Mouse (Mus musculus): ENCODE results near the gene Cdh8.
"Not testable (repeated sequence)": the region's sequence is repeated elsewhere in the genome, so short reads cannot be mapped to it uniquely, and the experiment has no call there.

The Cdh8 gene

GRCm38 (mm10) chr8:99280375-99280774 is 135.9 kb downstream of the Cdh8 start:
- DNase-seq = no peak

GRCm38 (mm10) chr8:99267133-99267532 is 149.1 kb downstream of the Cdh8 start:
- DNase-seq = no peak

GRCm38 (mm10) chr8:99234372-99234771 is 181.9 kb downstream of the Cdh8 start:
- DNase-seq = no peak

GRCm38 (mm10) chr8:99223697-99224096 is 192.6 kb downstream of the Cdh8 start:
- DNase-seq = no peak

GRCm38 (mm10) chr8:99205194-99205593 is 211.1 kb downstream of the Cdh8 start:
- no peak for DNase-seq

GRCm38 (mm10) chr8:99190643-99191042 is 225.6 kb downstream of the Cdh8 start:
- no peak for DNase-seq

- DNase-seq = no peak
These were observed 229.4 kb downstream of the Cdh8 start for GRCm38 (mm10) chr8:99186879-99187278.

GRCm38 (mm10) chr8:99184186-99184585 is 232.1 kb downstream of the Cdh8 start:
- DNase-seq = no peak

- DNase-seq = no peak
These were observed 249.3 kb downstream of the Cdh8 start for GRCm38 (mm10) chr8:99166966-99167365.

- DNase-seq = no peak
These were observed 254.6 kb downstream of the Cdh8 start for GRCm38 (mm10) chr8:99161633-99162032.

- peak; percentile 42 to 48 for DNase-seq
These were observed 270.8 kb downstream of the Cdh8 start for GRCm38 (mm10) chr8:99145436-99145835.

- not testable (repeated sequence) for DNase-seq
These were observed 271.5 kb downstream of the Cdh8 start for GRCm38 (mm10) chr8:99144761-99145160.

GRCm38 (mm10) chr8:99098453-99098852 is 317.8 kb downstream of the Cdh8 start:
- DNase-seq = no peak

GRCm38 (mm10) chr8:99051344-99051743 is 364.9 kb downstream of the Cdh8 start:
- no peak for DNase-seq

- no peak for DNase-seq
These were observed 367.5 kb downstream of the Cdh8 start for GRCm38 (mm10) chr8:99048664-99049363.

- no peak for DNase-seq
These were observed 375.8 kb downstream of the Cdh8 start for GRCm38 (mm10) chr8:99040423-99040822.

GRCm38 (mm10) chr8:99031060-99031459 is 385.2 kb downstream of the Cdh8 start:
- no peak for DNase-seq

Data from cerebellum, postnatal 14 days (tissue).